Mouse (Mus musculus) MEL (cell line): ENCODE results near the gene Ciita. TPM values are rescaled to one million over a fixed set of nuclear protein-coding genes. Genes with fewer than 3 reads are reported as not detected.

Experiments used
- DNase-seq: peaks from one replicate; pipeline ENCODE4 v3.0.0; 2011; ENCODE audit warnings: low read depth, low spot score
- H3K27ac ChIP-seq: 2 replicates; pipeline ENCODE4 v1.5.1; 2012; ENCODE audit warnings: low read depth, mild to moderate bottlenecking, control low read depth, low read length, moderate library complexity; ENCODE audit not compliant: control insufficient read depth
- H3K27me3 ChIP-seq, 2 experiments: fragments of 150-350 bp in 1 of 2; sonication (generic) in 1 of 2; 2 replicates each; pipeline ENCODE4 v1.6.1; 2012; ENCODE audit warnings: low read length in 2 of 2, mild to moderate bottlenecking in 2 of 2, improper control_type of control experiment in 1 of 2, moderate library complexity in 1 of 2; ENCODE audit not compliant: insufficient read depth in 2 of 2, control insufficient read depth in 1 of 2
- H3K36me3 ChIP-seq, 2 experiments: 2 replicates each; pipeline ENCODE4 v1.6.1; 2012 to 2014; ENCODE audit warnings: low read length in 2 of 2, improper control_type of control experiment in 1 of 2, inconsistent platforms in 1 of 2, mild to moderate bottlenecking in 1 of 2; ENCODE audit not compliant: insufficient read depth in 2 of 2, control insufficient read depth in 1 of 2
- H3K4me1 ChIP-seq, 2 experiments: fragments of 150-350 bp in 1 of 2; sonication (generic) in 1 of 2; 2 replicates each; pipeline ENCODE4 v1.6.1; 2012; ENCODE audit warnings: low read length in 2 of 2, improper control_type of control experiment in 1 of 2, mild to moderate bottlenecking in 1 of 2; ENCODE audit not compliant: insufficient read depth in 2 of 2, control insufficient read depth in 1 of 2
- H3K4me3 ChIP-seq, 2 experiments: fragments of 150-350 bp in 1 of 2; sonication (generic) in 1 of 2; 2 replicates each; pipeline ENCODE4 v1.5.1; 2012; ENCODE audit warnings: low read depth in 2 of 2, low read length in 2 of 2, mild to moderate bottlenecking in 2 of 2, moderate library complexity in 2 of 2, control low read depth in 1 of 2, improper control_type of control experiment in 1 of 2; ENCODE audit not compliant: control insufficient read depth in 1 of 2, insufficient read depth in 1 of 2
- H3K79me2 ChIP-seq: 2 replicates; pipeline ENCODE4 v1.6.1; 2012; ENCODE audit warnings: mild to moderate bottlenecking, low read length, moderate library complexity; ENCODE audit not compliant: control insufficient read depth, poor library complexity, insufficient read depth
- H3K9ac ChIP-seq: 2 replicates; pipeline ENCODE4 v1.6.1; 2012; ENCODE audit warnings: low read depth, mild to moderate bottlenecking, control low read depth, low read length, moderate library complexity; ENCODE audit not compliant: control insufficient read depth, poor library complexity, severe bottlenecking
- H3K9me3 ChIP-seq: fragments of 150-350 bp; sonication (generic); replicated peaks from 2 replicates; pipeline ENCODE4 v1.6.1; 2012; ENCODE audit warnings: mild to moderate bottlenecking, low read length, improper control_type of control experiment, moderate library complexity; ENCODE audit not compliant: insufficient read depth
- BHLHE40 ChIP-seq: IDR thresholded peaks from 2 replicates; pipeline ENCODE4 v1.6.1; 2012; ENCODE audit warnings: low read depth, mild to moderate bottlenecking, inconsistent platforms, low read length, improper control_type of control experiment, borderline replicate concordance
- CHD1 ChIP-seq: IDR thresholded peaks from 2 replicates; pipeline ENCODE4 v1.6.1; 2012; ENCODE audit warnings: low read depth, mild to moderate bottlenecking, inconsistent platforms, low read length, improper control_type of control experiment
- CHD2 ChIP-seq: IDR thresholded peaks from 2 replicates; pipeline ENCODE4 v1.6.1; 2011; ENCODE audit warnings: low read length, improper control_type of control experiment
- CTCF ChIP-seq, 3 experiments: IDR thresholded peaks in 2 of 3; conservative IDR thresholded peaks in 1 of 3; 2 replicates each; pipeline ENCODE4 v1.5.1; 2011 to 2012; ENCODE audit warnings: low read length in 3 of 3, low read depth in 2 of 3, mild to moderate bottlenecking in 2 of 3, improper control_type of control experiment in 1 of 3, inconsistent platforms in 1 of 3, mixed read lengths in 1 of 3, moderate library complexity in 1 of 3; ENCODE audit not compliant: control insufficient read depth in 1 of 3, insufficient read depth in 1 of 3, poor library complexity in 1 of 3, severe bottlenecking in 1 of 3
- E2F4 ChIP-seq: IDR thresholded peaks from 2 replicates; pipeline ENCODE4 v1.6.1; 2011; ENCODE audit warnings: low read depth, low read length, improper control_type of control experiment, borderline replicate concordance
- ETS1 ChIP-seq: IDR thresholded peaks from 2 replicates; pipeline ENCODE4 v1.6.1; 2012; ENCODE audit warnings: low read depth, mild to moderate bottlenecking, inconsistent platforms, low read length, improper control_type of control experiment, moderate library complexity
- GABPA ChIP-seq: IDR thresholded peaks from 2 replicates; pipeline ENCODE4 v1.6.1; 2012; ENCODE audit warnings: low read depth, mild to moderate bottlenecking, inconsistent platforms, low read length, improper control_type of control experiment, moderate library complexity
- GATA1 ChIP-seq: IDR thresholded peaks from 2 replicates; pipeline ENCODE4 v1.6.1; 2011; ENCODE audit warnings: low read depth, low read length, improper control_type of control experiment
- JUND ChIP-seq: IDR thresholded peaks from 2 replicates; pipeline ENCODE4 v1.6.1; 2011; ENCODE audit warnings: low read depth, mild to moderate bottlenecking, improper control_type of control experiment, low read length
- KAT2A ChIP-seq: conservative IDR thresholded peaks from 2 replicates; pipeline ENCODE4 v1.6.1; 2012; ENCODE audit warnings: low read depth, low read length, improper control_type of control experiment, inconsistent platforms
- MAFK ChIP-seq: IDR thresholded peaks from 2 replicates; pipeline ENCODE4 v1.6.1; 2011; ENCODE audit warnings: low read depth, mild to moderate bottlenecking, low read length, improper control_type of control experiment, borderline replicate concordance
- MAX ChIP-seq: IDR thresholded peaks from 2 replicates; pipeline ENCODE4 v1.6.1; 2011; ENCODE audit warnings: low read length, improper control_type of control experiment
- MEF2A ChIP-seq: IDR thresholded peaks from 2 replicates; pipeline ENCODE4 v1.6.1; 2014; ENCODE audit warnings: low read depth, mild to moderate bottlenecking, inconsistent platforms, low read length, improper control_type of control experiment; ENCODE audit not compliant: poor library complexity, insufficient replicate concordance, severe bottlenecking; ENCODE audit errors: extremely low read depth
- MYB ChIP-seq: IDR thresholded peaks from 2 replicates; pipeline ENCODE4 v1.6.1; 2011; ENCODE audit warnings: mild to moderate bottlenecking, low read depth, low read length, improper control_type of control experiment
- MYC ChIP-seq: IDR thresholded peaks from 2 replicates; pipeline ENCODE4 v1.6.1; 2011; ENCODE audit warnings: low read depth, mild to moderate bottlenecking, low read length, improper control_type of control experiment, moderate library complexity
- NELFE ChIP-seq: IDR thresholded peaks from 2 replicates; pipeline ENCODE4 v1.6.1; 2011; ENCODE audit warnings: low read depth, low read length, improper control_type of control experiment
- NRF1 ChIP-seq: IDR thresholded peaks from 2 replicates; pipeline ENCODE4 v1.6.1; 2014; ENCODE audit warnings: low read depth, mild to moderate bottlenecking, inconsistent platforms, low read length, improper control_type of control experiment, moderate library complexity; ENCODE audit not compliant: poor library complexity, insufficient read depth, severe bottlenecking
- POLR2A ChIP-seq, 2 experiments: IDR thresholded peaks; 2 replicates each; pipeline ENCODE4 v1.6.1; 2011 to 2012; ENCODE audit warnings: low read length in 2 of 2, mild to moderate bottlenecking in 2 of 2, control low read depth in 1 of 2, improper control_type of control experiment in 1 of 2, low read depth in 1 of 2, moderate library complexity in 1 of 2; ENCODE audit not compliant: control insufficient read depth in 1 of 2, insufficient read depth in 1 of 2, poor library complexity in 1 of 2
- POLR2AphosphoS2 ChIP-seq: IDR thresholded peaks from 2 replicates; pipeline ENCODE4 v1.6.1; 2011; ENCODE audit warnings: low read length, improper control_type of control experiment
- RAD21 ChIP-seq: IDR thresholded peaks from 2 replicates; pipeline ENCODE4 v1.6.1; 2011; ENCODE audit warnings: mild to moderate bottlenecking, low read depth, low read length, improper control_type of control experiment
- RCOR1 ChIP-seq: IDR thresholded peaks from 2 replicates; pipeline ENCODE4 v1.6.1; 2012; ENCODE audit warnings: low read depth, mild to moderate bottlenecking, inconsistent platforms, low read length, improper control_type of control experiment
- SIN3A ChIP-seq: IDR thresholded peaks from 2 replicates; pipeline ENCODE4 v1.6.1; 2012; ENCODE audit warnings: low read length, improper control_type of control experiment, inconsistent platforms
- SMC3 ChIP-seq: IDR thresholded peaks from 2 replicates; pipeline ENCODE4 v1.6.1; 2011; ENCODE audit warnings: low read depth, low read length, improper control_type of control experiment
- TBP ChIP-seq: IDR thresholded peaks from 2 replicates; pipeline ENCODE4 v1.8.0; 2011; ENCODE audit warnings: low read depth, low read length, improper control_type of control experiment
- TCF12 ChIP-seq: IDR thresholded peaks from 2 replicates; pipeline ENCODE4 v1.6.1; 2014; ENCODE audit warnings: low read depth, mild to moderate bottlenecking, inconsistent platforms, low read length, improper control_type of control experiment, moderate library complexity
- UBTF ChIP-seq: IDR thresholded peaks from 2 replicates; pipeline ENCODE4 v1.6.1; 2012; ENCODE audit warnings: low read depth, mild to moderate bottlenecking, inconsistent platforms, low read length, improper control_type of control experiment, moderate library complexity, borderline replicate concordance; ENCODE audit not compliant: insufficient read depth
- USF2 ChIP-seq, 2 experiments: IDR thresholded peaks; 2 replicates each; pipeline ENCODE4 v1.6.1; 2011 to 2012; ENCODE audit warnings: improper control_type of control experiment in 2 of 2, low read length in 2 of 2, borderline replicate concordance in 1 of 2, inconsistent platforms in 1 of 2, low read depth in 1 of 2, mild to moderate bottlenecking in 1 of 2; ENCODE audit not compliant: insufficient read depth in 1 of 2
- ZC3H11A ChIP-seq: IDR thresholded peaks from 2 replicates; pipeline ENCODE4 v1.6.1; 2012; ENCODE audit warnings: low read depth, mild to moderate bottlenecking, inconsistent platforms, low read length, improper control_type of control experiment
- ZKSCAN1 ChIP-seq: IDR thresholded peaks from 2 replicates; pipeline ENCODE4 v1.6.1; 2012; ENCODE audit warnings: low read depth, mild to moderate bottlenecking, inconsistent platforms, low read length, improper control_type of control experiment, moderate library complexity
- ZMIZ1 ChIP-seq: IDR thresholded peaks from 2 replicates; pipeline ENCODE4 v1.6.1; 2012; ENCODE audit warnings: low read depth, mild to moderate bottlenecking, inconsistent platforms, low read length, improper control_type of control experiment, moderate library complexity
- ZNF384 ChIP-seq: IDR thresholded peaks from 2 replicates; pipeline ENCODE4 v1.6.1; 2012; ENCODE audit warnings: low read depth, mild to moderate bottlenecking, inconsistent platforms, low read length, improper control_type of control experiment
- polyA plus RNA-seq, 2 experiments: library from polyadenylated mRNA; stranded (reverse) in 1 of 2; unstranded in 1 of 2; fragments of >175 nt in 1 of 2; fragments of >200 nt in 1 of 2; gene quantifications; 2 replicates each; pipeline versions ENCODE4 v1.2.1 to v1.2.4; 2012; ENCODE audit warnings: low replicate concordance in 2 of 2, low read depth in 1 of 2; ENCODE audit not compliant: insufficient read length in 2 of 2, insufficient read depth in 1 of 2, missing spikeins in 1 of 2
- total RNA-seq: library from RNA; depleted of rRNA; stranded (reverse); fragments of 300-350 nt; gene quantifications from 2 replicates; pipeline ENCODE4 v1.2.3, GENCODE M21; 2012

Ciita gene
- total and polyA plus RNA-seq, 3 experiments, result 0.04 TPM; not detected in 2

DNA sequence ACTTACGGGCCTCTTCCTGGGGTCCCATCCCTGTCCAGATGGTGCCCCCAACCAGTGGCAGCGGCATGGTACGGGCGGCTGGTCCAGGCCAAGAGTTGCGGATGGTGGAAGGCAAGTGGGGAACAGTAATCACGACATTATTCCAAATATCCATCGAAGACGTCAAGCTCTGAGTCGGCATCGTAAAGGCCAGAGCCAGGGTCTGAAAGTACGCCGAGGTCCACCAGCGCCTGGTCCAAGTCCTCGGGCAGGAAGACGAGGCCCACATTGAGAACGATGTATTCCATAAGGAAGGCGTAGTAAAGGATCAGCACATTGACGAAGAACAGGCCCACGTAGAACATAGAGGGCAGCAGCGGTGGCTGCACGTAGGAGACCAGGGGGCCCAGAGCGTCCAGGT lies 62.4 kb downstream of the Ciita start:
- H3K4me1 ChIP-seq, result peaks cover 7 to 23% of the 10 kb centered on the region in 2 experiments

GRCm38 (mm10) chr16:10542698-10543365 lies 63.0 kb downstream of the Ciita start, which contains the start of gene Dexi:
Dexi (minus strand) TSS chr16:10543054.
- peaks cover 0 to 10% of the 10 kb centered on the region in 2 experiments; a peak in 1 of 4 replicates for H3K36me3 ChIP-seq
- peak within 1 kb of the TSS; percentile 21; the same call in 1 of the 2 replicates for H3K27ac ChIP-seq
- peaks cover 10% of the 10 kb centered on the region for H3K79me2 ChIP-seq
- H3K4me1 ChIP-seq, result peaks cover 7 to 23% of the 10 kb centered on the region in 2 experiments
- no peaks in the 10 kb centered on the region for H3K9me3 ChIP-seq
- H3K27me3 ChIP-seq, result no peaks in the 10 kb centered on the region
- DNase-seq, result peak; percentile 98
- H3K4me3 ChIP-seq, result peak within 1 kb of the TSS; percentile 66 to 74
- H3K9ac ChIP-seq, result peak within 1 kb of the TSS; percentile 82
- TF ChIP-seq KAT2A (no peak), MYB (no peak), CHD1 (no peak), NRF1 (0 out of 2 replicates have a peak, but pooled peaks have one; percentile 13), BHLHE40 (no peak), GATA1 (no peak), TCF12 (peak; percentile 74), CHD2 (no peak), ZKSCAN1 (no peak), RAD21 (no peak), E2F4 (no peak), RCOR1 (no peak), MEF2A (no peak), UBTF (0 out of 2 replicates have a peak, but pooled peaks have one; percentile 23), SMC3 (no peak), TBP (peak; percentile 96), ZMIZ1 (peak; percentile 78), CTCF (IDR thresholded peaks at IDR 0.05 in 2 of 3, conservative IDR thresholded peaks at IDR 0.05 in 1 of 3; ENCODE audit: control insufficient read depth in 1 of 3, insufficient read depth in 1 of 3, low read depth in 2 of 3, low read length in 3 of 3, poor library complexity in 1 of 3, severe bottlenecking in 1 of 3) (peak in 1 of 3 experiments; percentile 13; a peak in 1 of 6 replicates), GABPA (no peak), POLR2A (IDR thresholded peaks at IDR 0.05; ENCODE audit: control insufficient read depth in 1 of 2, insufficient read depth in 1 of 2, low read depth in 1 of 2, low read length in 2 of 2, poor library complexity in 1 of 2) (peak; percentile 90 to 94), MYC (no peak), ZNF384 (no peak), ETS1 (no peak), ZC3H11A (no peak), POLR2AphosphoS2 (peak; percentile 66; the same call in 1 of the 2 replicates), SIN3A (peak; percentile 66; the same call in 1 of the 2 replicates), MAFK (no peak), JUND (no peak), NELFE (peak; percentile 88)

More for the DNA sequence above, 62.4 kb downstream of the Ciita start:
- peak overlapping the region; percentile 66 to 74 for H3K4me3 ChIP-seq
- peak; percentile 34 for DNase-seq
- peak overlapping the region; percentile 82 for H3K9ac ChIP-seq
- H3K79me2 ChIP-seq, result peaks cover 10% of the 10 kb centered on the region
- H3K27me3 ChIP-seq, result no peaks in the 10 kb centered on the region
- peaks cover 0 to 10% of the 10 kb centered on the region in 2 experiments; a peak in 1 of 4 replicates for H3K36me3 ChIP-seq
- no peak overlapping the region; the same call in 1 of the 2 replicates for H3K27ac ChIP-seq
- TF ChIP-seq SMC3, result no peak
- 0 out of 2 replicates have a peak, but pooled peaks have one; percentile 27 for TF ChIP-seq MAX
- TF ChIP-seq CHD1, result no peak
- no peak for TF ChIP-seq MYC
- no peak for TF ChIP-seq USF2 (IDR thresholded peaks at IDR 0.05; ENCODE audit: borderline replicate concordance in 1 of 2, insufficient read depth in 1 of 2, low read depth in 1 of 2, low read length in 2 of 2)
- H3K9me3 ChIP-seq, result no peaks in the 10 kb centered on the region
